Mouse (Mus musculus): ENCODE measurements around the gene Chchd6.

GRCm38 (mm10) chr6:89457601-89458000, 137.9 kb downstream of the Chchd6 start:
- TF ChIP-seq USF1 (IDR thresholded peaks at IDR 0.05; ENCODE audit: low read depth, low read length) (no peak), CTCF (IDR thresholded peaks at IDR 0.05 in 2 of 3, conservative IDR thresholded peaks at IDR 0.05 in 1 of 3; ENCODE audit: control insufficient read depth in 1 of 3, insufficient read depth in 1 of 3, low read depth in 2 of 3, low read length in 3 of 3, poor library complexity in 1 of 3, severe bottlenecking in 1 of 3) (no peak), POLR2A (IDR thresholded peaks at IDR 0.05; ENCODE audit: control insufficient read depth in 1 of 2, insufficient read depth in 1 of 2, low read depth in 1 of 2, low read length in 2 of 2, poor library complexity in 1 of 2) (no peak), NRF1 (IDR thresholded peaks at IDR 0.05; ENCODE audit: insufficient read depth, low read depth, low read length, poor library complexity, severe bottlenecking) (no peak), MYC (IDR thresholded peaks at IDR 0.05; ENCODE audit: low read depth, low read length) (no peak), HCFC1 (IDR thresholded peaks at IDR 0.05; ENCODE audit: low read depth, low read length) (no peak)

All from MEL (cell line).